Mouse (Mus musculus) fibroblast of lung, adult 2 months (primary cell): ENCODE data around the gene Aqp6.

Experiments used
- DNase-seq: peaks from one replicate; pipeline ENCODE4 v3.0.0-alpha.2; 2011; ENCODE audit warnings: low read depth

Gene Aqp6

GRCm38 (mm10) chr15:99644776-99645175 is 43.6 kb downstream of the Aqp6 start:
- peak; percentile 78 for DNase-seq

- no peak for DNase-seq
Measured at GRCm38 (mm10) chr15:99648326-99648725, 47.1 kb downstream of the Aqp6 start.

GRCm38 (mm10) chr15:99649067-99649761 is 48.0 kb downstream of the Aqp6 start:
- DNase-seq, result no peak

- no peak for DNase-seq
Measured at GRCm38 (mm10) chr15:99650304-99650703, 49.1 kb downstream of the Aqp6 start.

- DNase-seq, result peak; percentile 84
Measured at GRCm38 (mm10) chr15:99651163-99651872, 50.1 kb downstream of the Aqp6 start, which contains the start of gene Racgap1. Gene Racgap1 (minus strand): TSS chr15:99651656.

- no peak for DNase-seq
Measured at GRCm38 (mm10) chr15:99651984-99652872, 51.0 kb downstream of the Aqp6 start.

- no peak for DNase-seq
Measured at GRCm38 (mm10) chr15:99653291-99653690, 52.1 kb downstream of the Aqp6 start.

- no peak for DNase-seq
Measured at GRCm38 (mm10) chr15:99653876-99654275, 52.7 kb downstream of the Aqp6 start.
